Mouse (Mus musculus): Measurements from ENCODE around the gene Gm10799.
"Not testable (repeated sequence)": the region's sequence is repeated elsewhere in the genome, so short reads cannot be mapped to it uniquely, and the experiment has no call there.

- TF ChIP-seq CTCF (conservative IDR thresholded peaks at IDR 0.05; ENCODE audit: low read length); NANOG (IDR thresholded peaks at IDR 0.05; ENCODE audit: borderline replicate concordance, low read length): not testable (repeated sequence)
Observed at GRCm38 (mm10) chr2:104097396-104097795, 29.0 kb upstream of the Gm10799 start.

Measured in E14TG2a.4 (cell line).